Mouse (Mus musculus) intestine, postnatal 0 days (tissue): ENCODE data around the gene Gnao1. TPM values are rescaled to one million over a fixed set of nuclear protein-coding genes. Genes with fewer than 3 reads are reported as not detected.

ENCODE experiments used
- ATAC-seq: fragments of 200-750 bp; cut with Nextera tagmentation; 2 replicates; pipeline ENCODE4 v1.8.0; 2017; ENCODE audit warnings: mild to moderate bottlenecking, moderate TSS enrichment, moderate library complexity
- H3K27ac ChIP-seq: fragments of 300-500 bp; sonication (generic); 2 replicates; pipeline ENCODE4 v1.5.1; 2014; ENCODE audit warnings: mild to moderate bottlenecking, low read depth, low read length, moderate library complexity
- H3K27me3 ChIP-seq: fragments of 300-500 bp; sonication (generic); replicated peaks from 2 replicates; pipeline ENCODE4 v1.6.1; 2014; ENCODE audit warnings: low read length, mixed read lengths; ENCODE audit not compliant: control insufficient read depth, insufficient read depth
- H3K36me3 ChIP-seq: fragments of 300-500 bp; sonication (generic); 2 replicates; pipeline ENCODE4 v1.6.1; 2014; ENCODE audit warnings: mild to moderate bottlenecking, moderate library complexity; ENCODE audit not compliant: control insufficient read depth, insufficient read depth
- H3K4me1 ChIP-seq: fragments of 300-500 bp; sonication (generic); replicated peaks from 2 replicates; pipeline ENCODE4 v1.6.1; 2014; ENCODE audit warnings: antibody characterized with exemption, low read length, mixed read lengths; ENCODE audit not compliant: control insufficient read depth, insufficient read depth
- H3K4me2 ChIP-seq: fragments of 300-500 bp; sonication (generic); replicated peaks from 2 replicates; pipeline ENCODE4 v1.6.1; 2014; ENCODE audit warnings: low read depth, mild to moderate bottlenecking, moderate library complexity
- H3K4me3 ChIP-seq: fragments of 300-500 bp; sonication (generic); 2 replicates; pipeline ENCODE4 v1.5.1; 2014; ENCODE audit warnings: low read depth, low read length
- H3K9ac ChIP-seq: fragments of 300-500 bp; sonication (generic); 2 replicates; pipeline ENCODE4 v1.6.1; 2014; ENCODE audit warnings: mild to moderate bottlenecking, low read depth, low read length
- H3K9me3 ChIP-seq: fragments of 300-500 bp; sonication (generic); 2 replicates; pipeline ENCODE4 v1.6.1; 2016; ENCODE audit warnings: mixed run types; ENCODE audit not compliant: control insufficient read depth
- CTCF ChIP-seq: sonication (generic); IDR thresholded peaks from 2 replicates; pipeline ENCODE4 v1.5.1; 2016; ENCODE audit warnings: low read depth, mild to moderate bottlenecking, control low read depth, antibody characterized with exemption, moderate library complexity
- WGBS: fragments of 180-500 bp; shearing (Covaris S2); extraction: QIAGEN DNeasy Blood & Tissue Kit; methylation state at CpG from one replicate; pipeline ENCODE4 v1.1.7; 2014; 5-methylcytosine and 5-hydroxymethylcytosine counted together
- microRNA-seq: library from miRNA; unstranded; fragments of <30 nt; microRNA quantifications from one replicate; pipeline ENCODE4, GENCODE M21; 2016
- polyA plus RNA-seq: library from polyadenylated mRNA; unstranded; fragments of >200 nt; fragmentation: Nextera tagmentation; extraction: Ambion mirVana; gene quantifications from 2 replicates; pipeline ENCODE4 v1.2.1, GENCODE M21; 2015

The Gnao1 gene
- polyA plus RNA-seq, 1 experiment from 2014 or later, result 6.9 TPM

- H3K9ac ChIP-seq, result no peak overlapping the region
- no peak overlapping the region for H3K4me3 ChIP-seq
- no peaks in the 10 kb centered on the region for H3K9me3 ChIP-seq
- no peaks in the 10 kb centered on the region for H3K27me3 ChIP-seq
- no peak overlapping the region for H3K27ac ChIP-seq
- WGBS, result 37% methylated on average over 15 of the region's 15 CpGs
- ATAC-seq, result no peak
- TF ChIP-seq CTCF, result no peak
- peak overlapping the region; percentile 25 for H3K4me2 ChIP-seq
- peaks cover 4% of the 10 kb centered on the region for H3K36me3 ChIP-seq
- peaks cover 11% of the 10 kb centered on the region; the same call in 1 of the 2 replicates for H3K4me1 ChIP-seq
Observed at GRCm38 (mm10) chr8:94009243-94009845, 199.6 kb downstream of the Gnao1 start.

GRCm38 (mm10) chr8:94010101-94010705, 200.4 kb downstream of the Gnao1 start:
- 54% methylated on average over 2 of the region's 2 CpGs for WGBS

GRCm38 (mm10) chr8:94011076-94012012, 201.6 kb downstream of the Gnao1 start:
- WGBS, result 1% methylated on average over 48 of the region's 48 CpGs
- peaks cover 11% of the 10 kb centered on the region; the same call in 1 of the 2 replicates for H3K4me1 ChIP-seq
- peak overlapping the region; percentile 94 for H3K9ac ChIP-seq
- 0 out of 2 replicates have a peak, but pooled peaks have one; percentile 18 for TF ChIP-seq CTCF
- H3K27me3 ChIP-seq, result no peaks in the 10 kb centered on the region
- no peaks in the 10 kb centered on the region for H3K9me3 ChIP-seq
- H3K4me3 ChIP-seq, result peak overlapping the region; percentile 84
- no peak for ATAC-seq
- H3K4me2 ChIP-seq, result peak overlapping the region; percentile 100
- peak overlapping the region; percentile 97 for H3K27ac ChIP-seq
- H3K36me3 ChIP-seq, result no peaks in the 10 kb centered on the region; the same call in 1 of the 2 replicates

More at GRCm38 (mm10) chr8:94010101-94010705, 200.4 kb downstream of the Gnao1 start:
- no peak for TF ChIP-seq CTCF
- Histone ChIP-seq H3K36me3 (no peaks in the 10 kb centered on the region; the same call in none of the 2 replicates), H3K27me3 (no peaks in the 10 kb centered on the region), H3K4me1 (peaks cover 11% of the 10 kb centered on the region; the same call in 1 of the 2 replicates), H3K9me3 (no peaks in the 10 kb centered on the region), H3K4me2 (peak overlapping the region; percentile 100), H3K4me3 (no peak overlapping the region), H3K27ac (no peak overlapping the region), H3K9ac (no peak overlapping the region)
- ATAC-seq, result no peak

- no peaks in the 10 kb centered on the region for H3K27me3 ChIP-seq
- peaks cover 11% of the 10 kb centered on the region; the same call in 1 of the 2 replicates for H3K4me1 ChIP-seq
- H3K9ac ChIP-seq, result peak within 1 kb of the TSS; percentile 94
- under 1% methylated on average over 128 of the region's 130 CpGs for WGBS
- peak; percentile 42 for TF ChIP-seq CTCF
- peak; percentile 96 for ATAC-seq
- peak within 1 kb of the TSS; percentile 100 for H3K4me2 ChIP-seq
- peak within 1 kb of the TSS; percentile 84 for H3K4me3 ChIP-seq
- H3K9me3 ChIP-seq, result no peaks in the 10 kb centered on the region
- no peaks in the 10 kb centered on the region; the same call in 1 of the 2 replicates for H3K36me3 ChIP-seq
- peak within 1 kb of the TSS; percentile 97 for H3K27ac ChIP-seq
Observed at GRCm38 (mm10) chr8:94012013-94012951, 202.5 kb downstream of the Gnao1 start, which contains the start of gene Amfr. Amfr (minus strand) TSS chr8:94012842.

- TF ChIP-seq CTCF, result no peak
- Histone ChIP-seq H3K4me2 (peak overlapping the region; percentile 100), H3K27me3 (no peaks in the 10 kb centered on the region), H3K36me3 (no peaks in the 10 kb centered on the region; the same call in 1 of the 2 replicates), H3K9ac (peak overlapping the region; percentile 94), H3K4me1 (peaks cover 11% of the 10 kb centered on the region; the same call in 1 of the 2 replicates), H3K27ac (0 out of 2 replicates have a peak overlapping the region, but pooled peaks have one; percentile 97), H3K4me3 (peak overlapping the region; percentile 84), H3K9me3 (no peaks in the 10 kb centered on the region)
- ATAC-seq, result no peak
- WGBS, result 22% methylated on average over 7 of the region's 7 CpGs
Observed at GRCm38 (mm10) chr8:94013026-94013612, 203.4 kb downstream of the Gnao1 start.

Small RNA genes within 50 kb of the gene (microRNA-seq; reads per million reads assigned to microRNA genes)
- gene Gm24159, result not detected

Other genes starting within 250 kb of the Gnao1 start
- 61.8 and 65.0 TPM in 2 replicates for gene Amfr, start 202.9 kb downstream of the Gnao1 start, polyA plus RNA-seq
- 58.3 and 60.3 TPM in 2 replicates for gene Nudt21, start 227.1 kb downstream of the Gnao1 start, polyA plus RNA-seq
- 5.2 and 5.5 TPM in 2 replicates for gene Ogfod1, start 227.2 kb downstream of the Gnao1 start, polyA plus RNA-seq